Mouse (Mus musculus) heart, adult 2 months (tissue): ENCODE data around the gene Cyp46a1.

Experiments
- CTCF ChIP-seq: fragments of 200-600 bp; IDR thresholded peaks from 2 replicates; pipeline ENCODE4 v1.8.1; 2022; ENCODE audit warnings: antibody characterized with exemption, mild to moderate bottlenecking, moderate library complexity
- EP300 ChIP-seq: fragments of 200-500 bp; IDR thresholded peaks from 2 replicates; pipeline ENCODE4 v1.6.1; 2011; ENCODE audit warnings: low read depth, low read length, control low read depth; ENCODE audit not compliant: insufficient read depth

GRCm38 (mm10) chr12:108311741-108312290 lies 22.4 kb upstream of the Cyp46a1 start:
- TF ChIP-seq CTCF (no peak), EP300 (no peak)
